Mouse (Mus musculus): ENCODE measurements at regions not wholly inside any gene's neighbourhood (a gene's known extent, or its start where the extent isn't known, plus 50 kb on each side); places are given as distances from the start of the nearest gene placed in this dataset.

- Histone ChIP-seq H3K9ac (ENCODE audit: insufficient read depth, low read depth, low read length, poor library complexity, severe bottlenecking) (no peak overlapping the region), H3K36me3 (ENCODE audit: control insufficient read depth, insufficient read depth, low read length, poor library complexity, severe bottlenecking) (no peaks in the 10 kb centered on the region), H3K27ac (ENCODE audit: insufficient read depth, low read depth, low read length, poor library complexity, severe bottlenecking) (no peak overlapping the region), H3K4me3 (ENCODE audit: insufficient read depth in 1 of 2, low read depth in 1 of 2, low read length in 2 of 2, poor library complexity in 1 of 2, severe bottlenecking in 1 of 2) (no peak overlapping the region), H3K9me3 (ENCODE audit: control insufficient read depth, insufficient read depth, low read depth, low read length) (no peaks in the 10 kb centered on the region), H3K4me1 (ENCODE audit: control insufficient read depth in 2 of 2, insufficient read depth in 2 of 2, low read length in 2 of 2, poor library complexity in 1 of 2) (no peaks in the 10 kb centered on the region)
- DNase-seq (ENCODE audit: low read depth, low spot score) = no peak
- in situ Hi-C loops (cut with MboI; ENCODE audit: low sequenced_read_pairs in 2 of 2, unreplicated experiment in 2 of 2) = no loop called here
- TF ChIP-seq CHD2 (IDR thresholded peaks at IDR 0.05; ENCODE audit: low read depth, low read length) = no peak
- TF ChIP-seq ZNF384 (IDR thresholded peaks at IDR 0.05; ENCODE audit: low read depth, low read length) = no peak
- TF ChIP-seq HCFC1 (IDR thresholded peaks at IDR 0.05; ENCODE audit: borderline replicate concordance, insufficient read depth, low read length) = no peak
- no peak for TF ChIP-seq ZC3H11A (IDR thresholded peaks at IDR 0.05; ENCODE audit: borderline replicate concordance, low read depth, low read length)
- TF ChIP-seq MAFK (IDR thresholded peaks at IDR 0.05; ENCODE audit: insufficient read depth, low read depth, low read length) = no peak
Observed at GRCm38 (mm10) chr7:70505671-70506181, 139.2 kb upstream of the Nr2f2 start.

DNA sequence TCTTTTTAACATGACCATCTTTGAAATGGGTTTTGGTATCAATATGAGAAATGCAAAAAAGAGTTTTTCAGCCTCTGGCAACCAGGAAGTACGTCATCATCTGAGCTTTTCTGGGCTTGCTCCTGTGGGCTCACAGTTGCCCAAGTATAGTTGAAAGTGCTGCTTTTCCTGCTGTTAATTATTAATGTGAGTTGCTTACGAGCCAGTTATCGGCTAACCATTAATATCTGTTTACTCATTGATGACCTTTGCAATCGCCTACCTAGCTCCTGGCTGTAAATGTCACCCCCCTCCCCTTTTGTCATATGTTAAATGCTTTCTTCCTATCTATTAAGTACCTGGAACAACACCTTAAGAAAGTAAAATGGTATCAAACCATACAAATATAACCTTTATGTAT lies 135.3 kb upstream of the Nr2f2 start:
- Histone ChIP-seq H3K4me1 (ENCODE audit: control insufficient read depth in 2 of 2, insufficient read depth in 2 of 2, low read length in 2 of 2, poor library complexity in 1 of 2) (no peaks in the 10 kb centered on the region), H3K27ac (ENCODE audit: insufficient read depth, low read depth, low read length, poor library complexity, severe bottlenecking) (no peak overlapping the region), H3K4me3 (ENCODE audit: insufficient read depth in 1 of 2, low read depth in 1 of 2, low read length in 2 of 2, poor library complexity in 1 of 2, severe bottlenecking in 1 of 2) (no peak overlapping the region), H3K9ac (ENCODE audit: insufficient read depth, low read depth, low read length, poor library complexity, severe bottlenecking) (no peak overlapping the region), H3K9me3 (ENCODE audit: control insufficient read depth, insufficient read depth, low read depth, low read length) (no peaks in the 10 kb centered on the region), H3K36me3 (ENCODE audit: control insufficient read depth, insufficient read depth, low read length, poor library complexity, severe bottlenecking) (no peaks in the 10 kb centered on the region)
- in situ Hi-C loops (cut with MboI; ENCODE audit: low sequenced_read_pairs in 2 of 2, unreplicated experiment in 2 of 2) = no loop called here
- DNase-seq (ENCODE audit: low read depth, low spot score) = no peak
- TF ChIP-seq ZNF384 (IDR thresholded peaks at IDR 0.05; ENCODE audit: low read depth, low read length) (no peak), ZC3H11A (IDR thresholded peaks at IDR 0.05; ENCODE audit: borderline replicate concordance, low read depth, low read length) (no peak), MAFK (IDR thresholded peaks at IDR 0.05; ENCODE audit: insufficient read depth, low read depth, low read length) (no peak), CHD2 (IDR thresholded peaks at IDR 0.05; ENCODE audit: low read depth, low read length) (no peak)

GRCm38 (mm10) chr7:70496541-70497154 lies 130.1 kb upstream of the Nr2f2 start:
- TF ChIP-seq CHD2 (IDR thresholded peaks at IDR 0.05; ENCODE audit: low read depth, low read length) (no peak), MAFK (IDR thresholded peaks at IDR 0.05; ENCODE audit: insufficient read depth, low read depth, low read length) (no peak), HCFC1 (IDR thresholded peaks at IDR 0.05; ENCODE audit: borderline replicate concordance, insufficient read depth, low read length) (no peak), ZC3H11A (IDR thresholded peaks at IDR 0.05; ENCODE audit: borderline replicate concordance, low read depth, low read length) (no peak), ZNF384 (IDR thresholded peaks at IDR 0.05; ENCODE audit: low read depth, low read length) (no peak)
- Histone ChIP-seq H3K4me1 (ENCODE audit: control insufficient read depth in 2 of 2, insufficient read depth in 2 of 2, low read length in 2 of 2, poor library complexity in 1 of 2) (no peaks in the 10 kb centered on the region), H3K9ac (ENCODE audit: insufficient read depth, low read depth, low read length, poor library complexity, severe bottlenecking) (no peak overlapping the region), H3K36me3 (ENCODE audit: control insufficient read depth, insufficient read depth, low read length, poor library complexity, severe bottlenecking) (no peaks in the 10 kb centered on the region), H3K9me3 (ENCODE audit: control insufficient read depth, insufficient read depth, low read depth, low read length) (no peaks in the 10 kb centered on the region), H3K27ac (ENCODE audit: insufficient read depth, low read depth, low read length, poor library complexity, severe bottlenecking) (no peak overlapping the region), H3K4me3 (ENCODE audit: insufficient read depth in 1 of 2, low read depth in 1 of 2, low read length in 2 of 2, poor library complexity in 1 of 2, severe bottlenecking in 1 of 2) (no peak overlapping the region)
- no peak for DNase-seq (ENCODE audit: low read depth, low spot score)
- in situ Hi-C loops (cut with MboI; ENCODE audit: low sequenced_read_pairs in 2 of 2, unreplicated experiment in 2 of 2) = no loop called here

DNA sequence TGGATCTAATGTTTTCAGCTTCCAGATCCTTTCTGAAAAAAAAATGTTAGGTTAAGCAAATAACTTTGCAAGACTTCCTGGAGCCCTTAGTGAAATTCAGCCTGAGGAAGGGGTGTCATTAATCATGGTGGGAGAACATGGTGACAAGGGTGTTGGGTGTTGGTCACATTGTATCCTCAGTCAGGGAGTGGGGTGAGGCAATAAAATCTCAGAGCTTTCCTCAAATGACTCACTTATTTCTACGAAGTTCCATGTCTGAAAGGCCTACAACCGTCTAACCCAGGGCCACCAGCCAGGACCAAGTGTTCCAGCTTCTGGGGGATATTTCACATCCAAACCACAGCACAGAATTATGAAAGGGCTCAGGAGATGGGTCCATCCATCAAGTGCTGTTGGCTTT lies 117.7 kb upstream of the Nr2f2 start:
- Histone ChIP-seq H3K27ac (ENCODE audit: insufficient read depth, low read depth, low read length, poor library complexity, severe bottlenecking) (no peak overlapping the region), H3K9ac (ENCODE audit: insufficient read depth, low read depth, low read length, poor library complexity, severe bottlenecking) (no peak overlapping the region), H3K36me3 (ENCODE audit: control insufficient read depth, insufficient read depth, low read length, poor library complexity, severe bottlenecking) (no peaks in the 10 kb centered on the region), H3K4me3 (ENCODE audit: insufficient read depth in 1 of 2, low read depth in 1 of 2, low read length in 2 of 2, poor library complexity in 1 of 2, severe bottlenecking in 1 of 2) (no peak overlapping the region), H3K4me1 (ENCODE audit: control insufficient read depth in 2 of 2, insufficient read depth in 2 of 2, low read length in 2 of 2, poor library complexity in 1 of 2) (no peaks in the 10 kb centered on the region), H3K9me3 (ENCODE audit: control insufficient read depth, insufficient read depth, low read depth, low read length) (no peaks in the 10 kb centered on the region)
- no peak for DNase-seq (ENCODE audit: low read depth, low spot score)
- TF ChIP-seq MAFK (IDR thresholded peaks at IDR 0.05; ENCODE audit: insufficient read depth, low read depth, low read length) (no peak), HCFC1 (IDR thresholded peaks at IDR 0.05; ENCODE audit: borderline replicate concordance, insufficient read depth, low read length) (no peak), ZC3H11A (IDR thresholded peaks at IDR 0.05; ENCODE audit: borderline replicate concordance, low read depth, low read length) (no peak), ZNF384 (IDR thresholded peaks at IDR 0.05; ENCODE audit: low read depth, low read length) (no peak)
- in situ Hi-C loops (cut with MboI; ENCODE audit: low sequenced_read_pairs in 2 of 2, unreplicated experiment in 2 of 2) = no loop called here

- DNase-seq (ENCODE audit: low read depth, low spot score) = no peak
- Histone ChIP-seq H3K9ac (ENCODE audit: insufficient read depth, low read depth, low read length, poor library complexity, severe bottlenecking) (no peak overlapping the region), H3K4me3 (ENCODE audit: insufficient read depth in 1 of 2, low read depth in 1 of 2, low read length in 2 of 2, poor library complexity in 1 of 2, severe bottlenecking in 1 of 2) (no peak overlapping the region), H3K36me3 (ENCODE audit: control insufficient read depth, insufficient read depth, low read length, poor library complexity, severe bottlenecking) (no peaks in the 10 kb centered on the region), H3K27ac (ENCODE audit: insufficient read depth, low read depth, low read length, poor library complexity, severe bottlenecking) (no peak overlapping the region), H3K4me1 (ENCODE audit: control insufficient read depth in 2 of 2, insufficient read depth in 2 of 2, low read length in 2 of 2, poor library complexity in 1 of 2) (no peaks in the 10 kb centered on the region), H3K9me3 (ENCODE audit: control insufficient read depth, insufficient read depth, low read depth, low read length) (no peaks in the 10 kb centered on the region)
- TF ChIP-seq HCFC1 (IDR thresholded peaks at IDR 0.05; ENCODE audit: borderline replicate concordance, insufficient read depth, low read length) (no peak), CHD2 (IDR thresholded peaks at IDR 0.05; ENCODE audit: low read depth, low read length) (no peak), MAFK (IDR thresholded peaks at IDR 0.05; ENCODE audit: insufficient read depth, low read depth, low read length) (no peak), ZNF384 (IDR thresholded peaks at IDR 0.05; ENCODE audit: low read depth, low read length) (no peak), ZC3H11A (IDR thresholded peaks at IDR 0.05; ENCODE audit: borderline replicate concordance, low read depth, low read length) (no peak)
- in situ Hi-C loops (cut with MboI; ENCODE audit: low sequenced_read_pairs in 2 of 2, unreplicated experiment in 2 of 2) = no loop called here
Observed at GRCm38 (mm10) chr7:70483536-70483935, 117.0 kb upstream of the Nr2f2 start.
